Mouse (Mus musculus): ENCODE results near the gene Ift57.

DNA sequence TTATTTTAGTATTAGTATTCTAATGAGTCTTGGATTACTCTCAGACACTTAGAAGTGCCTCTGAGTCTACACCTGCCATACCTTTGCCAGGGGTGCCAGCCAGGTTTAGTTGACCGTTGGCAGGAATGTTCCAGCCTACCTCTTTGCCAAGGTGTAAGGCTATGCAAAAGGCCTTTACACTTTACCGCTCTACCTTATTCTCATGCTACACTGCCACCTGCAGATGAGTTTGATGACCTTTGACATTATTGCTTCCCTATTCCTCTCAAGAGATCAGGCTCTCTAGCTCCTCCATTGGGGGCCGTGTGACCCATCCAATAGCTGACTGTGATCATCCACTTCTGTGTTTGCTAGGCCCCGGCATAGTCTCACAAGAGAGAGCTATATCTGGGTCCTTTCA lies 41.9 kb upstream of the Ift57 start:
- TF ChIP-seq EP300 (IDR thresholded peaks at IDR 0.05; ENCODE audit: low read length) = no peak
- TF ChIP-seq NRF1 (IDR thresholded peaks at IDR 0.05; ENCODE audit: low read depth, low read length) = no peak
- TF ChIP-seq UBTF (IDR thresholded peaks at IDR 0.05; ENCODE audit: low read depth, low read length) = no peak
- TF ChIP-seq ELF1 (IDR thresholded peaks at IDR 0.05; ENCODE audit: low read depth, low read length) = no peak
- peak in 1 of 2 experiments; percentile 52; a peak in 2 of 4 replicates for TF ChIP-seq CTCF (conservative IDR thresholded peaks at IDR 0.05 in 1 of 2, IDR thresholded peaks at IDR 0.05 in 1 of 2; ENCODE audit: low read depth in 2 of 2, low read length in 2 of 2)
- TF ChIP-seq MEF2A (IDR thresholded peaks at IDR 0.05; ENCODE audit: borderline replicate concordance, low read depth, low read length) = no peak
- TF ChIP-seq POLR2A (IDR thresholded peaks at IDR 0.05; ENCODE audit: low read depth, low read length) = no peak
- TF ChIP-seq KAT2A (IDR thresholded peaks at IDR 0.05; ENCODE audit: insufficient replicate concordance, low read length) = no peak
- no peak for TF ChIP-seq ETS1 (conservative IDR thresholded peaks at IDR 0.05; ENCODE audit: low read depth, low read length)
- TF ChIP-seq MXI1 (IDR thresholded peaks at IDR 0.05; ENCODE audit: low read depth, low read length) = no peak
- no peak for TF ChIP-seq POLR2AphosphoS2 (IDR thresholded peaks at IDR 0.05; ENCODE audit: low read depth, low read length)

All from CH12.LX (cell line).